Mouse (Mus musculus) left cerebral cortex, adult 18-20 months (tissue): ENCODE results near the gene Atp6v1c2. TPM values are rescaled to one million over a fixed set of nuclear protein-coding genes. Genes with fewer than 3 reads are reported as not detected.
A peak's percentile ranks its signal among the peaks of the same experiment; 100 is the strongest.

ENCODE experiments used
- DNase-seq, 2 experiments: peaks; one replicate each; pipeline ENCODE4 v3.0.0; 2021 to 2022; ENCODE audit warnings: low spot score in 2 of 2, mixed read lengths in 1 of 2
- microRNA-seq, 2 experiments: library from miRNA; unstranded; fragments of <30 nt; microRNA quantifications; one replicate each; pipeline ENCODE4 v1.2.0; 2021
- total RNA-seq, 2 experiments: library from RNA; stranded (reverse); gene quantifications; 2 replicates each; pipeline ENCODE4 v1.2.3; 2021

Gene Atp6v1c2
- total RNA-seq, 2 experiments from 2014 or later, result 3.1 to 4.7 TPM

- DNase-seq, result no peak
Measured at GRCm38 (mm10) chr12:17263881-17264280, 65.3 kb downstream of the Atp6v1c2 start.

- no peak for DNase-seq
Measured at GRCm38 (mm10) chr12:17261005-17261404, 68.2 kb downstream of the Atp6v1c2 start.

- DNase-seq, result no peak
Measured at GRCm38 (mm10) chr12:17258431-17258830, 70.7 kb downstream of the Atp6v1c2 start.

- peak; percentile 64 to 75 for DNase-seq
Measured at GRCm38 (mm10) chr12:17256905-17257304, 72.3 kb downstream of the Atp6v1c2 start.

GRCm38 (mm10) chr12:17255602-17256001, 73.6 kb downstream of the Atp6v1c2 start:
- no peak for DNase-seq

- DNase-seq, result peak; percentile 76 to 82
Measured at GRCm38 (mm10) chr12:17253069-17253468, 76.1 kb downstream of the Atp6v1c2 start.

- DNase-seq, result no peak
Measured at GRCm38 (mm10) chr12:17250962-17251361, 78.2 kb downstream of the Atp6v1c2 start.

GRCm38 (mm10) chr12:17242041-17242440, 87.1 kb downstream of the Atp6v1c2 start:
- DNase-seq, result peak in 1 of 2 experiments; percentile 31

GRCm38 (mm10) chr12:17241614-17242013, 87.5 kb downstream of the Atp6v1c2 start:
- DNase-seq, result peak; percentile 33 to 47

GRCm38 (mm10) chr12:17241016-17241415, 88.1 kb downstream of the Atp6v1c2 start:
- DNase-seq, result no peak

GRCm38 (mm10) chr12:17239428-17239688, 89.8 kb downstream of the Atp6v1c2 start:
- DNase-seq, result no peak

- no peak for DNase-seq
Measured at GRCm38 (mm10) chr12:17238588-17239427, 90.4 kb downstream of the Atp6v1c2 start.

- DNase-seq, result no peak
Measured at GRCm38 (mm10) chr12:17235535-17236313, 93.4 kb downstream of the Atp6v1c2 start.

Small RNA genes lying within 50 kb of the gene (microRNA-seq; reads per million reads assigned to microRNA genes)
- 0.85 to 1.7 reads per million in 2 experiments for gene Mir3066

Other genes starting within 250 kb of the Atp6v1c2 start
- 100 to 1,000 TPM; 103 to 125 TPM for gene Kcnf1, start 152.5 kb downstream of the Atp6v1c2 start, total RNA-seq
- gene Pdia6, start 62.8 kb downstream of the Atp6v1c2 start, total RNA-seq, result 100 to 1,000 TPM; 144 to 148 TPM
- gene Nol10, start 19.1 kb upstream of the Atp6v1c2 start, total RNA-seq, result 10 to 100 TPM; 20.8 to 21.3 TPM
- 10 to 100 TPM; 65.8 to 77.7 TPM for gene Odc1, start 215.4 kb upstream of the Atp6v1c2 start, total RNA-seq